Mouse (Mus musculus) left cerebral cortex, adult 2 months (tissue): ENCODE data around the gene Kdm2a. TPM values are rescaled to one million over a fixed set of nuclear protein-coding genes. Genes with fewer than 3 reads are reported as not detected.
A peak's percentile ranks its signal among the peaks of the same experiment; 100 is the strongest.

Experiments used
- DNase-seq, 2 experiments: peaks; one replicate each; pipeline ENCODE4 v3.0.0; 2021 to 2022; ENCODE audit warnings: low spot score in 2 of 2, mixed read lengths in 1 of 2; ENCODE audit errors: extremely low spot score in 1 of 2
- H3K27ac ChIP-seq: fragments of 200-600 bp; 2 replicates; pipeline ENCODE4 v1.8.1; 2022
- H3K4me3 ChIP-seq: fragments of 200-600 bp; 2 replicates; pipeline ENCODE4 v1.8.1; 2022
- CTCF ChIP-seq: fragments of 200-600 bp; IDR thresholded peaks from 2 replicates; pipeline ENCODE4 v1.8.1; 2022; ENCODE audit warnings: antibody characterized with exemption, mild to moderate bottlenecking, moderate library complexity
- intact Hi-C: fragments of 180-260 bp; cut with DNase I; formaldehyde crosslinking; loops from one replicate; pipeline ENCODE4 v1.15.1; 2025
- total RNA-seq, 2 experiments: library from RNA; stranded (reverse); gene quantifications; 2 replicates each; pipeline ENCODE4 v1.2.3; 2021

The Kdm2a gene
- total RNA-seq, 2 experiments from 2014 or later, result 73.2 to 92.3 TPM

DNA sequence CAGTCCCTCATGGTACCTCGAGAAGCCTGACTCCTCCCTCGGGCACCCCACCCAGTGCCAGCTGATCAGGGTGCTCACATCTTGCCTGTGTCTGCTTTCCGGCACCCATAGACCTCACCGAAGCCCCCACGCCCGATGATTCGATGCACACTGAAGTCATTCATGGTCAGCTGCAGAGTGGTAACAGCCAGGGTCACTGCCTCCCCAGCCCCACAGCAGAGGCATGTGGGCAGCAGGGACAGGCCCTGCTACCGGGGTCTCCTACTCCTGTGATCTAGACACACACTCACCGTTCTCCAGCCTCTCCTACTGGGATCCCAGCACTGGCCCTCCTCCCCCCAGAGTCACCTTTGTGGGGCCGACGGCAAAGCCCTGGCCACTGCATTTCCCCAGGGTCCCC lies 106.9 kb downstream of the Kdm2a start:
- Histone ChIP-seq H3K4me3 (no peak overlapping the region), H3K27ac (no peak overlapping the region)
- intact Hi-C loops, result no loop called here
- TF ChIP-seq CTCF, result no peak
- no peak for DNase-seq

- Histone ChIP-seq H3K27ac (no peak overlapping the region), H3K4me3 (no peak overlapping the region)
- DNase-seq, result no peak
- intact Hi-C loops, result no loop called here
- no peak for TF ChIP-seq CTCF
Observed at GRCm38 (mm10) chr19:4290749-4291148, 107.3 kb downstream of the Kdm2a start.

DNA sequence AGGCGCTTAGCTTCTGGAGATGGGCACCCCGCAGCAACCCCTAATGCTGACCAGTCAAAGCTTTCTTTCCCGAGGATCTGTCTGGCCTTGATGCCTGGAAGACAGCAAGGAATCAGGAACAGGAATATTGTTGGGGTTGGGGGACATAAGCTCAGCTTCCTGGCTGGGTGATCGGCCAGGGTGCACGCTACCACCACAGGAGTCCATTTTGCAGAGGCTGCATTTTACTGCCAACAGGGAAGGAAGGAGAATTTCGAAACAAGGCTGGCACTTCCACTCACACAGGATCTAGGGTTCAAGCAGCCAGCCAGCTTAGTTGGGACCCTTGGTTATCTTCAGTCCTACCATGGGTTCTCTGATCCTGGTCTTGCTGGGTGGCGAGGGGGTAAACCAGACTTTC lies 114.4 kb downstream of the Kdm2a start:
- intact Hi-C loops, result loop anchor here (1.0 kb wide), 1 partner anchor 23 kb away; the partner anchor contains the start of gene Grk2
- H3K4me3 ChIP-seq, result peak overlapping the region; percentile 84

GRCm38 (mm10) chr19:4282898-4283553 lies 115.1 kb downstream of the Kdm2a start, which contains the start of gene Ankrd13d:
TSS of gene Ankrd13d (minus strand) at chr19:4283137.
- Histone ChIP-seq H3K27ac (peak within 1 kb of the TSS; percentile 89), H3K4me3 (peak within 1 kb of the TSS; percentile 84)
- TF ChIP-seq CTCF, result peak; percentile 86
- intact Hi-C loops, result loop anchor here (1.0 kb wide), 1 partner anchor 23 kb away; the partner anchor contains the start of gene Grk2
- DNase-seq, result peak; percentile 91 to 94

More for the DNA sequence above, 114.4 kb downstream of the Kdm2a start:
- TF ChIP-seq CTCF, result no peak
- DNase-seq, result no peak
- H3K27ac ChIP-seq, result peak overlapping the region; percentile 89

DNA sequence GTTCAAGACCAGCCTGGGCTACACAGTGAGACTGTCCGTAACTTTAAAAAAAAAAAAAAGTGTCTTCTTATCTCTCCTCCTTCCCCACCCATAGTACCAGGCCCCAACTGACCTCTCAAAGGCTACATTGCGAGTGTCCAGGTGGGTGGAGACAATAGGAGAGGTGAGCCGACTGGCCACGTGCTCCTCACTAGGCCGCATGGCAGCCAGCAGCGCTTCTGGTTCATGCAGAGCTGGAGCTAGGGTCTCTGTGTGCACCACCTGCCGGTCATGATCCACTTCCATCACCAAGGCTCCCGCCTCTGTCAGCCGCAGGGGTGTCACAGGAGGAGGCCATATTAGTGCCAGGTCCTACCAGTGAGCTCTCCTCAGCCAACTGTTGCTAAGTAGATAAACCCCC lies 117.7 kb downstream of the Kdm2a start:
- intact Hi-C loops, result no loop called here
- no peak overlapping the region for H3K27ac ChIP-seq
- TF ChIP-seq CTCF, result no peak
- no peak for DNase-seq
- H3K4me3 ChIP-seq, result no peak overlapping the region

GRCm38 (mm10) chr19:4279487-4279886 lies 118.6 kb downstream of the Kdm2a start:
- TF ChIP-seq CTCF, result peak; percentile 29
- Histone ChIP-seq H3K4me3 (no peak overlapping the region), H3K27ac (no peak overlapping the region)
- intact Hi-C loops, result no loop called here
- no peak for DNase-seq

GRCm38 (mm10) chr19:4270972-4271371 lies 127.1 kb downstream of the Kdm2a start:
- intact Hi-C loops, result no loop called here
- DNase-seq, result no peak
- no peak overlapping the region for H3K27ac ChIP-seq
- no peak overlapping the region for H3K4me3 ChIP-seq
- TF ChIP-seq CTCF, result no peak

GRCm38 (mm10) chr19:4270187-4270586 lies 127.9 kb downstream of the Kdm2a start:
- intact Hi-C loops, result no loop called here

GRCm38 (mm10) chr19:4268566-4269361 lies 129.3 kb downstream of the Kdm2a start, which contains the start of gene Ssh3:
TSS of gene Ssh3 (minus strand) at chr19:4269180.
- intact Hi-C loops, result no loop called here
- Histone ChIP-seq H3K27ac (peak within 1 kb of the TSS; percentile 86), H3K4me3 (peak within 1 kb of the TSS; percentile 70)
- peak; percentile 68 to 72 for DNase-seq
- no peak; the same call in 1 of the 2 replicates for TF ChIP-seq CTCF

More at GRCm38 (mm10) chr19:4270187-4270586, 127.9 kb downstream of the Kdm2a start:
- no peak overlapping the region for H3K4me3 ChIP-seq
- no peak for DNase-seq
- H3K27ac ChIP-seq, result no peak overlapping the region
- no peak for TF ChIP-seq CTCF

DNA sequence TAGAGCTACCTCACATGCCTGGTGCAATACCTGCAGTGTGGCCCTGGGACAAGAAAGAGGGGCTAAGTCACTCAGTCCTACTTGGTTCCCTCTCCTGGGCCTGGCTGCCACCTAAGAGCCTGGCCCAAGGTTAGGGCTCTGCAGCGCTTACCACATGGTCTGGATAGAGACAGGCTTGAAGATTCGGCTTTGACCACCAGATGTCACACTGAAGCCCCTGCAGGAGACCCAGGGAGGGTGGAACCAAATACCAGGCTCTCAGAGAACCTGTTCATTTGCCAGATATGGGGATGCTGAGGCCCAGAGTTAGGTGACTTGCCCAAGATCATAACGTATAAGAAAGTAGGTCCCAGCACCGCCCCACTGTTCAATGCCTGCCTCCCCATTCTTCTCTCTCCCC lies 132.1 kb downstream of the Kdm2a start:
- Histone ChIP-seq H3K27ac (no peak overlapping the region), H3K4me3 (no peak overlapping the region)
- intact Hi-C loops, result no loop called here
- no peak for DNase-seq
- no peak; the same call in 1 of the 2 replicates for TF ChIP-seq CTCF

Other genes starting within 250 kb of the Kdm2a start
- gene Coro1b, start 249.7 kb downstream of the Kdm2a start, total RNA-seq, result 10 to 100 TPM; 72.6 to 82.2 TPM
- gene Ptprcap, start 244.7 kb downstream of the Kdm2a start, total RNA-seq, result 1 to 10 TPM; 1.2 to 1.7 TPM
- gene Rps6kb2, start 234.9 kb downstream of the Kdm2a start, total RNA-seq, result 10 to 100 TPM; 34.0 to 46.8 TPM
- 1 to 10 TPM; 6.9 to 7.3 TPM for gene Carns1, start 222.8 kb downstream of the Kdm2a start, total RNA-seq
- 1 to 10 TPM; 1.4 to 1.5 TPM for gene Tbc1d10c, start 207.0 kb downstream of the Kdm2a start, total RNA-seq
- gene Ppp1ca, start 206.2 kb downstream of the Kdm2a start, total RNA-seq, result 100 to 1,000 TPM; 293 to 306 TPM
- 10 to 100 TPM in 1 of 2 experiments, 1 to 10 TPM in 1; 8.7 to 10.1 TPM for gene Rad9a, start 196.6 kb downstream of the Kdm2a start, total RNA-seq
- 1 to 10 TPM; 1.3 to 2.1 TPM for gene Clcf1, start 184.0 kb downstream of the Kdm2a start, total RNA-seq
- gene AC109138.7, start 183.9 kb downstream of the Kdm2a start, total RNA-seq, result not detected
- gene Pold4, start 166.4 kb downstream of the Kdm2a start, total RNA-seq, result 10 to 100 TPM; 15.4 to 17.6 TPM
- gene Ssh3, start 129.1 kb downstream of the Kdm2a start, total RNA-seq, result 10 to 100 TPM; 60.9 to 72.6 TPM
- gene Ankrd13d, start 115.1 kb downstream of the Kdm2a start, total RNA-seq, result 10 to 100 TPM; 68.7 to 75.0 TPM
- gene Grk2, start 92.1 kb downstream of the Kdm2a start, total RNA-seq, result 100 to 1,000 TPM; 236 to 248 TPM
- 1 to 10 TPM in 1 of 2 experiments, under 1 TPM in 1; 0.75 to 1.2 TPM for gene Rhod, start 41.1 kb upstream of the Kdm2a start, total RNA-seq
- 10 to 100 TPM; 36.8 to 39.8 TPM for gene Syt12, start 79.2 kb upstream of the Kdm2a start, total RNA-seq
- gene 2010003K11Rik, start 100.3 kb upstream of the Kdm2a start, total RNA-seq, result not detected
- gene Pcx, start 112.2 kb upstream of the Kdm2a start, total RNA-seq, result 10 to 100 TPM; 63.2 to 72.1 TPM
- 10 to 100 TPM; 41.2 to 44.9 TPM for gene Lrfn4, start 217.4 kb upstream of the Kdm2a start, total RNA-seq
- gene Rce1, start 227.4 kb upstream of the Kdm2a start, total RNA-seq, result 10 to 100 TPM; 26.4 to 30.6 TPM